Mouse (Mus musculus) lung, postnatal 10 days (tissue): ENCODE measurements around the gene Clec4a2.
"Not testable (repeated sequence)": the region's sequence is repeated elsewhere in the genome, so short reads cannot be mapped to it uniquely, and the experiment has no call there.

Experiments used
- DNase-seq: peaks from one replicate; pipeline ENCODE4 v3.0.0; 2021

The Clec4a2 gene

DNA sequence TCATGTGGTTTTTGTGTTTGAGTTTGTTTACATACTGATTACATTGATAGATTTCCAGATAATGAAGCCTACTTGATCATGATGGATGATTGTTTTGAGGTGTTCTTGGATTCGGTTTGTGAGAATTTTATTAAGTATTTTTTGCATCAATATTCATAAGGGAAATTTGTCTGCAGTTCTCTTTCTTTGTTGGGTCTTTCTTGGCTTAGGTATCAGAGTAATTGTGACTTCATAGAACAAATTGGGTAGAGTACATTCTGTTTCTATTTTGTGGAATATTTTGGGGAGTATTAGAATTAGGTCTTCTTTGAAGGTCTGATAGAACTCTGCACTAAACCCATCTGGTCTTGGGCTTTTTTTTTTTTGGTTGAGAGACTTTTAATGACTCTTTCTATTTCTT lies at the start of gene Clec4a2:
TSS of gene Clec4a2 (plus strand) at position 301 of the 400 bp plus-strand sequence.
- DNase-seq, result not testable (repeated sequence)

DNA sequence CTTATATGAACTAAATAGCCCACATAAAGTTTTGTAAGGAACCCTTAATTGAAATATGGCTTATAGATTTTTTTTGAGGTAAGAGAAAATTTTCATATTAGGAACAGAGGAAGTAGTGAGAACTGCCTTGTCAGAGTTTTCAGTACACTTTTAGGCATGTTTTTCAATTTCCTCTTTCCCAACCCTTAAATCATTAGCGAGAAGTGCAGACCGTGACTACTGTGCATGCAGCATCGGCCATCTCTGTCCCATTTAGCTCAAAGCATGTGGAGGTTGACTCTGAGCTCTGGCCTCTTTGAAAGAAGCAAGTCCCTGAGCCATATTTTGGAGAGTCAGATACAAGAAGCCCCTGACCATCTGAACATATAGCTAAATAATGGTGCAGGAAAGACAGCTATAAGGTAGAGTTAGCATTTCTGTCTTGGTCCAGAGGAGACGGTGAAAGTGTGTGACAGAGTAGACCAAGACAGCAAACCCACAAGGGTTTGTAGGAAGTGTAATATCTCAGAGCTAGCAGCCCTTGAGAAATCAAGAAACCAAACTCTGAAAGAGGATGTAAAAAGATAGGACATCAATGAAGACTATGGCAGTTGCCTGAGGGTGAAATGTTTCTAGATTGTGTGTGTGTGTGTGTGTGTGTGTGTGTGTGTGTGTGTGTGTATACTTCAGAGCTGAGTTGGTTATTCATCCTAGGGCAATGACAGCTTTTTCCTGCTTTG lies 10.9 kb upstream of the Clec4a2 start:
- DNase-seq, result no peak

DNA sequence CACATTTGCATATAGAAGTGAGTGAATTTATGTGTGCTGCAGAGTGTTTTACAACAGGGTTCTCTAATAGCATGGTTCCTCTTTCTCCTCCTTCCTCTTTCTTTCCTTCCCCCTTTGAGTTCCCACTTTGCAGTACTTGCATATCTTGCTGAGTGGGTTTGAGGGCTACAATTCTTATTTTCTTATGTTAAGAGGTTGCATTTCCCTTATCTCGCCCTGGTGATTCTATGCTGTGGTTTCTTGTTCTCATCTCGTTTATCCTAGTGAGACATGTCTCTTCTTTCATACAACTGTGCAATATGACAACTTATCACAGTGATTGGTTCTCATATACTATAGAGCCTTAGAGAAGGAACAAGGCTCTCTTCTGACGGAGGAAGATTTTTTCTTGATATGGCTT lies 17.0 kb downstream of the Clec4a2 start:
- no peak for DNase-seq

DNA sequence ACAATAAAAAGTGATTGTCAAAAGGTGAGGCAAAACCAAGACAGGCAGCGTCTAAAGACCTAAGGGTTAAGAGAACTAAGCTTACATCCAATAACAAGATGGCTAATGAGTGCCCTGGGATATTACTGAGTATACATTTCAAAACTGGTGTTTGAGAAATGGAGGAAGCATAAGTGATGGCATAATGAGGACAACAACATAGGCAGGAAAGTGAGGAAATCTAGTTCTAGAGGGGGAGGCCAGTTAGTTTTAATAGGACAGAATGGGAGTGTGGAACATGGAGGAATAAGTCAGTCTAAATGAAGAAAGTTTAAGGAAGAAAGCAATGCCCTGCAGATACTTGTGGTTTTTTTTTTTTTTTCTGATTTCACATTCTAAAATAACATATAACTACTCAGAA lies 20.9 kb downstream of the Clec4a2 start:
- no peak for DNase-seq

DNA sequence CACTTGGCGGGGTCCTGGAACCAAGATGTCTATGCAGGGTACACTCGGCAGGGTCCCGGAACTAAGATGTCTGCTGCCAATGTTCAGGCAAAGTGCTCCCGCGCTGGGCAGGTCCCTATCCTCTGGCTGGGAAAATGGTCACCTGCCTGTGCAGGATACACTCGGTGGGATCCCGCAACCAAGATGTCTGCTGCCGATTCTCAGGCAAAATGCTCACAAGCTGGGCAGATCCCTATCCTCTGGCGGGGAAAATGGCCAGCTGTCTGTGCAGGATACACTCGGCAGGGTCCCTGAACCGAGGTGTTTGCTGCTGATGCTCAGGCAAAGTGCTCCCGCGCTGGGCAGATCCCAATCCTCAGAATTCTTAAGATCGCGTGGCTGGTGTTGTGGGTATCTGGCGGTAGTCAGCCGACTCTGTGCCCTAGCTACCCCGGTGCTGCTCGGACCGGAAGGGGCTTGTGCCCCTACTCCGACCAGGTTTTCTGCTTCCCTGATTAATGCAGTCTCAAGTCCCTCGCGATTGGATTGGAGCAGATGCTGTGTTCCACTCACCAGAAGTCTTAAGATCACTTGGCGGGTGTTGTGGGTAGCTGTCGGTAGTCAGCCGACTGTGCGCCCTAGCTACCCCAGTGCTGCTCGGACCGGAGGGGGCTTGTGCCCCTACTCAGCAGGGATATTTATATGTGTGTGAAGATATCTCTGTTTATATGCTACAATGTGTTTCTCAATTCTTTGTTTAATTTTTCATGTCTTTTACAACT lies 31.7 kb downstream of the Clec4a2 start:
- DNase-seq, result not testable (repeated sequence)

DNA sequence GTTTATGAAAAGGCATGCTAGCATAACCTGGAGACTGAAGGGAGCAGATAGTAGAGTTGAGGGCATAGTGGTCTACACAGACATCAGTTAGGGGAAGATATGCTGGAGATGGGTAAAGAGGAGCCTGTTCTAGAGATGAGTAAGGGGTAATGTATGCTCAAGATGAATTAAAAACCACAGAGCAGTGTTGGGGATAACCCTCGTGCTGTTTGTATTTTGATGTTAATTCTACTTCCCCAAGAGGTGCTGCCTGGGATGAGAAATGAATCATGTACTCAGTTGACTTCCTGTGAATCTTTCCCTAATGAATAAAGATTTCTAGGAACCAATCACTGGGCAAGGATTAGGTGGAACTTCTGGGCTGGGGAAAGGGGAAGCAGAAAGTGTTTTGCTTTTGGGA lies 63.9 kb downstream of the Clec4a2 start:
- DNase-seq, result no peak

DNA sequence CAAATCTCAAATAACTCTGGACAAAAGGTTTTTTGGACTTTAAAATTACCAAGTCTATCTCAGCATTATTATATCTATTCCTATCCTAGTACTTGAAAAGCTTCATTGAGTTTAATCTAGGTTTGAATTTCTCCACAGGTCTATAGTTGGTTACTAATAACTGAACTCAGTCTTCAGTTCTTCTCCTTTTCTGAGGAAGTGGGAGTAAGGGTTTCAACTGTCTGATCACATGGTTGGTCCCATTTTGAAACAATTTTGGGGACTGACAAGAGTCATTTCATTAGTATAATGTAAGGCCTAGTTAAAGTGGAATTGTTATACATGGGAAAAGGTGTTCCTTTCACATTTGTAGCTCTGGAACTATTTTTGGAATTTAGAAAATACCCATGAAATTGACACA lies 64.8 kb downstream of the Clec4a2 start:
- DNase-seq, result no peak

DNA sequence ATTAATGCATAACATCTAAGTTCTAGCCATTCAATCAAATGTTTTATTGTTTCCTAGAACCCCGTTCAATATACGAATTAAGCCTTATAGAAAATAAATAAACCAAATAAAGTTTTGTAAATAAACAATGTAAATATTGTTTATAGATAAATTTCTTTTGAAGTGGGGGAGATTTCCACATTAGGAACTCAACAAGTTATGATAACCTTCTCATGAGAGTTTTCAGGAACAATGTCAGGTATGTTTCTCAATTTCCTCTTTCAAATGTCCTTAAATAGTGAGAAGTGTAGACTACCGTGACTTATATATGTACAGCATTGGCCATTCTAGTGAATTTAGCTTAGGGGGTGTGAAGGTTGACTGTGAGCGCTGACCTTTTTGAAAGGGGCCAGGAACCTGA lies 66.4 kb downstream of the Clec4a2 start, which contains the start of gene Clec4b2:
TSS of gene Clec4b2 (plus strand) at position 301 of the 400 bp plus-strand sequence.
- no peak for DNase-seq

DNA sequence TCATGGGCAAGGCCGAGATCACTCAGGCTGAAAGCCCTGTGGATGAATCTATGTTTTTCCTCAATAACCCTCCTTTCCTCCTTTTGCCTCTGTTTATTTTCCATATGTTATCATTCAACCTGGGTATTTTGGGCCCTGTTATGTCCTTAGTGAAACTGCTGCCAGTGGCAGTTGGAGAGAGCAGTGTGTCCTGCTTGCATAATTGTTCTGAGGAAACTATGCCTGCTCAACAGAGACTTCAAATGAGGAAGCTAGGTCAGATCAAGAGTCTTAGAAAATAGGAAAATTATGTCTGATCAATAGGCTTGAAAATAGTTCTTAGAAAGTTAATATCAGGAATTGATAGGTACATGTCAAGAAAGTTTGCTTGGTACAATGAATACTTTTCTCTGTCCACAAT lies 69.3 kb downstream of the Clec4a2 start:
- DNase-seq, result no peak

DNA sequence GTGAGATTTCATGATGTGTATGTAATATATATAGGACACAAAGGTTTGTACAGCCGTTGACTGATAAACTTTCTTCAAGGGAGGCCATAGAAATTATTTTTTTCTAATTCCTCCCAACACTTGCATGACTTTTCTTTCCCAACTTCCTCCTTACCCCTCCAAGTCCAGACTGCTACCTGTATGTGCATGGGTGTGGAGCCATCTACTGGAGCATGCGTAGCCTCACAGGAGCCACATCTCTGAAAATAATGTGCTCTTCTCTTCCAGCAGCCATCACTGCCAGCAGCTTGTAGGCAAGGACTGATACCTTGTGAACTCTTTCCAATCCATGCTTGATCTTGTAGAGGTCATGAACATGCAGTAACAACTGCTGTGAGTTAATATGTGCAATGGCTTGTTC lies 78.6 kb downstream of the Clec4a2 start:
- DNase-seq, result not testable (repeated sequence)
